Mouse (Mus musculus) lung, postnatal 0 days (tissue): ENCODE measurements around the gene Elmsan1. TPM values are rescaled to one million over a fixed set of nuclear protein-coding genes. Genes with fewer than 3 reads are reported as not detected.

Experiments
- ATAC-seq: fragments of 200-750 bp; cut with Nextera tagmentation; 2 replicates; pipeline ENCODE4 v1.8.0; 2017; ENCODE audit warnings: moderate library complexity
- DNase-seq: peaks from one replicate; pipeline ENCODE4 v3.0.0-alpha.2; 2016; ENCODE audit warnings: low spot score
- H3K27ac ChIP-seq: fragments of 300-500 bp; sonication (generic); 2 replicates; pipeline ENCODE4 v1.5.1; 2014; ENCODE audit warnings: antibody characterized with exemption, mild to moderate bottlenecking, low read length, mixed read lengths
- H3K27me3 ChIP-seq: fragments of 300-500 bp; sonication (generic); replicated peaks from 2 replicates; pipeline ENCODE4 v1.6.1; 2014; ENCODE audit warnings: low read length, mixed read lengths; ENCODE audit not compliant: insufficient read depth
- H3K36me3 ChIP-seq: fragments of 300-500 bp; sonication (generic); 2 replicates; pipeline ENCODE4 v1.6.1; 2014; ENCODE audit warnings: low read length, mixed read lengths; ENCODE audit not compliant: insufficient read depth
- H3K4me1 ChIP-seq: fragments of 300-500 bp; sonication (generic); 2 replicates; pipeline ENCODE4 v1.6.1; 2014; ENCODE audit warnings: antibody characterized with exemption, low read depth, low read length, mixed read lengths; ENCODE audit not compliant: insufficient read depth
- H3K4me2 ChIP-seq: fragments of 300-500 bp; sonication (generic); replicated peaks from 2 replicates; pipeline ENCODE4 v1.6.1; 2014; ENCODE audit warnings: low read depth, mild to moderate bottlenecking, low read length, moderate library complexity, mixed read lengths
- H3K4me3 ChIP-seq: fragments of 300-500 bp; sonication (generic); 2 replicates; pipeline ENCODE4 v1.5.1; 2014; ENCODE audit warnings: low read depth, low read length
- H3K9ac ChIP-seq: fragments of 300-500 bp; sonication (generic); replicated peaks from 2 replicates; pipeline ENCODE4 v1.6.1; 2014; ENCODE audit warnings: low read depth, mild to moderate bottlenecking
- H3K9me3 ChIP-seq: fragments of 300-500 bp; sonication (generic); 2 replicates; pipeline ENCODE4 v1.6.1; 2016; ENCODE audit warnings: low read length, mixed read lengths
- CTCF ChIP-seq: IDR thresholded peaks from 2 replicates; pipeline ENCODE4 v1.5.1; 2016; ENCODE audit warnings: antibody characterized with exemption, mild to moderate bottlenecking
- EP300 ChIP-seq: IDR thresholded peaks from 2 replicates; pipeline ENCODE4 v1.6.1; 2016; ENCODE audit warnings: antibody characterized with exemption, mild to moderate bottlenecking, control low read depth
- WGBS: fragments of 180-500 bp; shearing (Covaris S2); extraction: QIAGEN DNeasy Blood & Tissue Kit; methylation state at CpG from one replicate; pipeline ENCODE4 v1.1.7; 2014; 5-methylcytosine and 5-hydroxymethylcytosine counted together
- polyA plus RNA-seq: library from polyadenylated mRNA; unstranded; fragments of >200 nt; fragmentation: Nextera tagmentation; extraction: Ambion mirVana; gene quantifications from 2 replicates; pipeline ENCODE4 v1.2.1, GENCODE M21; 2015

The Elmsan1 gene
- polyA plus RNA-seq, 1 experiment from 2014 or later: 6.7 TPM

GRCm38 (mm10) chr12:84210288-84210687 is 8.4 kb downstream of the Elmsan1 start:
- H3K27me3 ChIP-seq: no peaks in the 10 kb centered on the region
- peak; percentile 21; the same call in 1 of the 2 replicates for ATAC-seq

GRCm38 (mm10) chr12:84209093-84209492 is 9.6 kb downstream of the Elmsan1 start:
- 76% methylated on average over 11 of the region's 11 CpGs for WGBS
- Histone ChIP-seq H3K27me3 (no peaks in the 10 kb centered on the region), H3K9me3 (no peaks in the 10 kb centered on the region), H3K4me3 (no peak overlapping the region), H3K4me2 (no peak overlapping the region), H3K4me1 (peaks cover 49% of the 10 kb centered on the region), H3K36me3 (no peaks in the 10 kb centered on the region), H3K9ac (no peak overlapping the region), H3K27ac (no peak overlapping the region)
- DNase-seq (no peak), ATAC-seq (no peak)
- TF ChIP-seq EP300 (no peak), CTCF (no peak)

More at GRCm38 (mm10) chr12:84210288-84210687, 8.4 kb downstream of the Elmsan1 start:
- Histone ChIP-seq H3K4me2 (no peak overlapping the region), H3K9me3 (no peaks in the 10 kb centered on the region), H3K36me3 (no peaks in the 10 kb centered on the region), H3K9ac (no peak overlapping the region), H3K27ac (0 out of 2 replicates have a peak overlapping the region, but pooled peaks have one; percentile 21), H3K4me1 (peaks cover 56% of the 10 kb centered on the region), H3K4me3 (no peak overlapping the region)
- WGBS: 70% methylated on average over 11 of the region's 11 CpGs
- TF ChIP-seq EP300: peak; percentile 27; the same call in 1 of the 2 replicates
- no peak for TF ChIP-seq CTCF
- DNase-seq: peak; percentile 51

- WGBS: 45% methylated on average over 18 of the region's 18 CpGs
- Histone ChIP-seq H3K9me3 (no peaks in the 10 kb centered on the region), H3K4me3 (no peak overlapping the region), H3K27ac (peak overlapping the region; percentile 54; the same call in 1 of the 2 replicates), H3K4me1 (peaks cover 51% of the 10 kb centered on the region), H3K9ac (no peak overlapping the region), H3K27me3 (no peaks in the 10 kb centered on the region), H3K4me2 (no peak overlapping the region), H3K36me3 (no peaks in the 10 kb centered on the region)
- DNase-seq: peak; percentile 33
- no peak for ATAC-seq
- TF ChIP-seq EP300: no peak
- no peak for TF ChIP-seq CTCF
Measured at GRCm38 (mm10) chr12:84207209-84207817, 11.4 kb downstream of the Elmsan1 start.

- ATAC-seq: no peak
- TF ChIP-seq EP300: no peak
- TF ChIP-seq CTCF: no peak
- H3K9ac ChIP-seq: no peak overlapping the region
Measured at GRCm38 (mm10) chr12:84206525-84206924, 12.2 kb downstream of the Elmsan1 start.

GRCm38 (mm10) chr12:84205659-84206185 is 13.0 kb downstream of the Elmsan1 start:
- Histone ChIP-seq H3K27ac (no peak overlapping the region), H3K9me3 (no peaks in the 10 kb centered on the region), H3K4me2 (no peak overlapping the region), H3K27me3 (no peaks in the 10 kb centered on the region), H3K4me1 (peaks cover 43% of the 10 kb centered on the region), H3K9ac (no peak overlapping the region), H3K4me3 (no peak overlapping the region), H3K36me3 (no peaks in the 10 kb centered on the region)
- TF ChIP-seq EP300: no peak
- TF ChIP-seq CTCF: no peak
- DNase-seq: no peak
- ATAC-seq: no peak
- WGBS: 76% methylated on average over 10 of the region's 10 CpGs

More at GRCm38 (mm10) chr12:84206525-84206924, 12.2 kb downstream of the Elmsan1 start:
- Histone ChIP-seq H3K9me3 (no peaks in the 10 kb centered on the region), H3K4me2 (no peak overlapping the region), H3K27me3 (no peaks in the 10 kb centered on the region), H3K36me3 (no peaks in the 10 kb centered on the region), H3K4me3 (no peak overlapping the region), H3K27ac (peak overlapping the region; percentile 54), H3K4me1 (peaks cover 48% of the 10 kb centered on the region)
- DNase-seq: no peak
- 32% methylated on average over 7 of the region's 7 CpGs for WGBS

GRCm38 (mm10) chr12:84204662-84205061 is 14.0 kb downstream of the Elmsan1 start:
- Histone ChIP-seq H3K9me3 (no peaks in the 10 kb centered on the region), H3K36me3 (no peaks in the 10 kb centered on the region), H3K27me3 (no peaks in the 10 kb centered on the region), H3K27ac (peak overlapping the region; percentile 62; the same call in 1 of the 2 replicates), H3K4me1 (peaks cover 37% of the 10 kb centered on the region), H3K4me3 (no peak overlapping the region), H3K9ac (no peak overlapping the region), H3K4me2 (no peak overlapping the region)
- 91% methylated on average over 8 of the region's 8 CpGs for WGBS
- TF ChIP-seq EP300 (no peak), CTCF (no peak)
- no peak for ATAC-seq
- no peak for DNase-seq
